Mouse (Mus musculus): ENCODE measurements at regions not wholly inside any gene's neighbourhood (a gene's known extent, or its start where the extent isn't known, plus 50 kb on each side); places are given as distances from the start of the nearest gene placed in this dataset.

DNA sequence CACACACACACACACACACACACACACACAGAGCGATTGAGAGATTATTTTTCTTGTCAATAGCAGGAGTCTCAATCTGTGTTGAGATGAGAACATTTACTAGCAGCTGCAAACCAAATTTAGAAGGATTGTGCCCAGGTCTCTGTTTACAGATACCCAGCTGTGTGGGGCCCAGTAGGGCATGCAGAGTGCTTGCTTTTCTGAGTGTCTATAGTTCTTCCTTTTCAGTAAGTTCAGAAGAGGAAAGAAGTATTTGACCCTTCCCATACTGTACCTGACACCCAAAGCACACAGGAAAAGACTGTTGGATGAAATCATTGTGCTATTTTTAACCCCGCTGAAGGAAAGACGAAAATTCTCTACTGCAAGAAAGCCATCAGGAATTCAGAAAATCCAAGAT, 110.3 kb upstream of the Gm5148 start:
- TF ChIP-seq POLR2A (IDR thresholded peaks at IDR 0.05; ENCODE audit: insufficient read length, low read depth) (no peak), E2F4 (IDR thresholded peaks at IDR 0.05; ENCODE audit: insufficient read depth) (no peak), MAX (IDR thresholded peaks at IDR 0.05; ENCODE audit: low read depth) (no peak), MYOD1 (IDR thresholded peaks at IDR 0.05; ENCODE audit: control insufficient read depth in 1 of 3, insufficient read length in 2 of 3, low read depth in 2 of 3) (peak; percentile 21 to 56 (median 53))

Measured in myocyte (in vitro differentiated cells).